Mouse (Mus musculus) forebrain, postnatal 0 days (tissue): ENCODE results near the gene Gm20379. TPM values are rescaled to one million over a fixed set of nuclear protein-coding genes. Genes with fewer than 3 reads are reported as not detected.

ENCODE experiments used
- ATAC-seq: fragments of 200-750 bp; cut with Nextera tagmentation; 2 replicates; pipeline ENCODE4 v1.8.0; 2017; ENCODE audit warnings: mild to moderate bottlenecking, moderate library complexity
- DNase-seq: peaks from one replicate; pipeline ENCODE4 v3.0.0-alpha.2; 2015
- H3K27ac ChIP-seq: fragments of 300-500 bp; sonication (generic); 2 replicates; pipeline ENCODE4 v1.5.1; 2014; ENCODE audit warnings: low read depth, mild to moderate bottlenecking, antibody characterized with exemption, low read length, moderate library complexity, mixed read lengths
- H3K27me3 ChIP-seq: fragments of 300-500 bp; sonication (generic); 2 replicates; pipeline ENCODE4 v1.6.1; 2014; ENCODE audit warnings: mild to moderate bottlenecking, low read length, mixed read lengths; ENCODE audit not compliant: insufficient read depth
- H3K36me3 ChIP-seq: fragments of 300-500 bp; sonication (generic); 2 replicates; pipeline ENCODE4 v1.6.1; 2014; ENCODE audit warnings: mild to moderate bottlenecking, moderate library complexity; ENCODE audit not compliant: insufficient read depth
- H3K4me1 ChIP-seq: fragments of 300-500 bp; sonication (generic); 2 replicates; pipeline ENCODE4 v1.6.1; 2014; ENCODE audit warnings: antibody characterized with exemption; ENCODE audit not compliant: insufficient read depth
- H3K4me2 ChIP-seq: fragments of 300-500 bp; sonication (generic); 2 replicates; pipeline ENCODE4 v1.6.1; 2014; ENCODE audit warnings: low read depth, mild to moderate bottlenecking, moderate library complexity
- H3K4me3 ChIP-seq: fragments of 300-500 bp; sonication (generic); 2 replicates; pipeline ENCODE4 v1.5.1; 2014; ENCODE audit warnings: low read depth, low read length, mixed read lengths
- H3K9ac ChIP-seq: fragments of 300-500 bp; sonication (generic); 2 replicates; pipeline ENCODE4 v1.6.1; 2014; ENCODE audit warnings: mild to moderate bottlenecking
- H3K9me3 ChIP-seq: fragments of 300-500 bp; sonication (generic); 2 replicates; pipeline ENCODE4 v1.6.1; 2016; ENCODE audit warnings: low read length
- CTCF ChIP-seq: sonication (generic); IDR thresholded peaks from 2 replicates; pipeline ENCODE4 v1.5.1; 2016; ENCODE audit warnings: antibody characterized with exemption, control low read depth, low read depth
- WGBS: fragments of 180-500 bp; shearing (Covaris S2); extraction: QIAGEN DNeasy Blood & Tissue Kit; methylation state at CpG from one replicate; pipeline ENCODE4 v1.1.7; 2014; 5-methylcytosine and 5-hydroxymethylcytosine counted together
- polyA plus RNA-seq: library from polyadenylated mRNA; unstranded; fragments of >200 nt; fragmentation: Nextera tagmentation; extraction: Ambion mirVana; gene quantifications from 2 replicates; pipeline ENCODE4 v1.2.1, GENCODE M21; 2015
- total RNA-seq: library from RNA; depleted of rRNA; stranded (reverse); fragments of >200 nt; gene quantifications from 2 replicates; pipeline ENCODE4 v1.2.3, GENCODE M21; 2014; rRNA removed

Gm20379 gene
- total RNA-seq (not detected in 2 replicates), polyA plus RNA-seq (0.25 TPM in 1 of 2 replicates, not detected in the other)

- Histone ChIP-seq H3K9ac (no peak within 1 kb of the TSS), H3K4me3 (no peak within 1 kb of the TSS), H3K4me1 (0 out of 2 replicates have a peak, but pooled peaks cover 4% of the 10 kb centered on the region), H3K36me3 (peaks cover 15% of the 10 kb centered on the region), H3K4me2 (no peak within 1 kb of the TSS), H3K27me3 (no peaks in the 10 kb centered on the region), H3K9me3 (no peaks in the 10 kb centered on the region), H3K27ac (no peak within 1 kb of the TSS)
- 96% methylated on average over 11 of the region's 11 CpGs for WGBS
- no peak for DNase-seq
- no peak for ATAC-seq
- TF ChIP-seq CTCF = no peak
Observed at GRCm38 (mm10) chr13:92305680-92306079, at the start of gene Gm20379. Gm20379 (plus strand) TSS chr13:92305980.

DNA sequence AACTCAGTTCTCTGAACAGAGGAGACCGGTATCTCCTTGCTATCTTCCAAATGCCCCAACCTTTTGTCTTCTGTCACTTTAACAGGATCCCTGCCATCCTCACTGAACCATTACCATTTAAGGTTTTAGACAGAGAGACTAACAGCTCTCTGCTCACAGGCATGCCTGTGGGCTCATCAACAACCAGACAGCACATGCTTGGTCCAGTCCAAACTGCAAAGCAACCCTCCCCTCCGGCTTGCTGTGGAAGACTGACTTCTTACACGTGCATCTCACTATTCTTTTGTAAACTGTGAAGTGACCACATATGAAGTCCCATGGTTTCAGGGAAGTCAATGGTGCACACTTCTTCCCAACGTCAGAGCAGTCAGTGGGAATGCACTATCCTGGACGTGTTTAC is 44.5 kb upstream of the Gm20379 start:
- TF ChIP-seq CTCF = no peak
- Histone ChIP-seq H3K27me3 (no peaks in the 10 kb centered on the region), H3K9me3 (no peaks in the 10 kb centered on the region), H3K9ac (no peak overlapping the region), H3K27ac (no peak overlapping the region), H3K4me1 (no peaks in the 10 kb centered on the region), H3K36me3 (no peaks in the 10 kb centered on the region), H3K4me3 (no peak overlapping the region), H3K4me2 (no peak overlapping the region)
- no peak for ATAC-seq
- no peak for DNase-seq
- 79% methylated on average over 5 of the region's 5 CpGs for WGBS

DNA sequence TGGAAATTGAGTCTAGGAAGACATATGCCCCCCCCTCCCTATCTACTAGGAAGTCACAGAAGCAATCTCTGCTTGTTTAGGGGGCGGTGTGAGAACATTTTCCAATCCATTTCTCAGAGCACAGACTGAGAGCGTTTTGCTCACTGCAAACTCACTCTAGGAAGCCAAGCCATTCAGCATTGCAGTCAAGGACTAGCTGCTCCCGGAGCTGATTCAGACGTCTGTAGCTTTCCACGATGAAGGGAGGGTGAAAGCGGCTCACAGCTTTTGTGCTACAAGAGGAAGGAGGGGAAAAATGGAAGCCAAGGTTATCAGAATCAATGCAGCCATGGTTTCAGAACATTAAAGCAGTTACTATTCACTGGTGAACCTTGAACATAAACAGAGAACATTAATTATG is 42.2 kb upstream of the Gm20379 start:
- Histone ChIP-seq H3K4me1 (no peaks in the 10 kb centered on the region), H3K4me3 (no peak overlapping the region), H3K27me3 (no peaks in the 10 kb centered on the region), H3K36me3 (no peaks in the 10 kb centered on the region), H3K27ac (no peak overlapping the region), H3K4me2 (no peak overlapping the region), H3K9ac (no peak overlapping the region), H3K9me3 (0 out of 2 replicates have a peak, but pooled peaks cover 4% of the 10 kb centered on the region)
- DNase-seq (no peak), ATAC-seq (no peak)
- TF ChIP-seq CTCF = no peak
- WGBS = 82% methylated on average over 6 of the region's 6 CpGs

DNA sequence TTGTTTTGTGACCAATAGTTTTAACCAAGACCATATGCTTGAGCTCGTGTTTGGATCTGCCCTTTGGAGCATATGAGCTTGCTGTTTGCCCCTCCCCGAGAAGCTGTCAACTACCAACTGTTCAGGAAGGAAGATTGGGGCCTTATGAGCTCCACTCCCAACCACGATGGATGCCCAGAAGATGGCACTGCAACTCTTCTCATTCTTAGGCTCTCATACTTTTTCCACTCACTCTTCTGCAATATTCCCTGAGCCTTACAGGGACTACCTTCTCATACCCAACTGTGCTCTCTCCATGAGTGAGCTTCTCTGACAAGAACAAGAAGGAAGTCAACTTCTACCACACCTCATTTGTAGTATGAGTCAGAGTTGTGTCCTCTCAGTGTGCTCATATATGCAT is 38.7 kb upstream of the Gm20379 start:
- 78% methylated on average over 3 of the region's 3 CpGs for WGBS
- no peak for ATAC-seq

GRCm38 (mm10) chr13:92274274-92275198 is 31.2 kb upstream of the Gm20379 start:
- no peak for ATAC-seq
- no peaks in the 10 kb centered on the region for H3K27me3 ChIP-seq
- H3K9ac ChIP-seq = no peak overlapping the region
- no peak overlapping the region for H3K27ac ChIP-seq
- TF ChIP-seq CTCF = no peak
- no peaks in the 10 kb centered on the region for H3K4me1 ChIP-seq
- no peaks in the 10 kb centered on the region for H3K9me3 ChIP-seq
- H3K36me3 ChIP-seq = no peaks in the 10 kb centered on the region
- 60% methylated on average over 14 of the region's 14 CpGs for WGBS
- no peak overlapping the region for H3K4me3 ChIP-seq
- no peak overlapping the region for H3K4me2 ChIP-seq
- peak; percentile 55 for DNase-seq

More for the DNA sequence above, 38.7 kb upstream of the Gm20379 start:
- Histone ChIP-seq H3K4me3 (no peak overlapping the region), H3K36me3 (no peaks in the 10 kb centered on the region), H3K27me3 (no peaks in the 10 kb centered on the region), H3K27ac (no peak overlapping the region), H3K9me3 (0 out of 2 replicates have a peak, but pooled peaks cover 4% of the 10 kb centered on the region), H3K9ac (no peak overlapping the region), H3K4me2 (no peak overlapping the region), H3K4me1 (no peaks in the 10 kb centered on the region)
- DNase-seq = no peak
- no peak for TF ChIP-seq CTCF

DNA sequence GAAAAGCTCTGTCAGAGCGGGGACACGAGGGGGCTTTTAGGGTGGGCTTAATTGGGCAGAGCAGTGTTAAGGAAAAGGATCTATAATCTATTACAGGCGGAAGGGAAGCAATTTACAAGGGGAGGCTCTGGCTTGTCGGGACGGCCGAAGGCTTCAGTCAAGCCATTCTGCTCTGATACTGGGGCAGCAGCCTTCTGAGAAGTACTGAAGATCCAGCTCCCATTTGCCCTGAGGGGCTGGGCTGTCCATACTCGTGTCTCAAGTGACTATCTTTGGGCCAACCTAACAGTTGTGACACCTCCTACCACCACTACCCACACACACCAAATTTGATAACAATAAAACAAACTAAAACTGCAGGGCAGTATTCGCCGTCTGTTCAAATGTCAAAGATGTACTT is 30.5 kb upstream of the Gm20379 start:
- H3K27me3 ChIP-seq = no peaks in the 10 kb centered on the region
- WGBS = 91% methylated on average over 9 of the region's 9 CpGs
- TF ChIP-seq CTCF = no peak

GRCm38 (mm10) chr13:92277027-92277426 is 28.8 kb upstream of the Gm20379 start:
- no peak for TF ChIP-seq CTCF
- DNase-seq (no peak), ATAC-seq (peak; percentile 66; the same call in 1 of the 2 replicates)
- H3K4me2 ChIP-seq = no peak overlapping the region
- no peak overlapping the region for H3K27ac ChIP-seq
- H3K4me1 ChIP-seq = no peaks in the 10 kb centered on the region
- no peak overlapping the region for H3K9ac ChIP-seq
- no peaks in the 10 kb centered on the region for H3K27me3 ChIP-seq
- 60% methylated on average over 2 of the region's 2 CpGs for WGBS
- no peak overlapping the region for H3K4me3 ChIP-seq
- no peaks in the 10 kb centered on the region for H3K36me3 ChIP-seq
- no peaks in the 10 kb centered on the region for H3K9me3 ChIP-seq

More for the DNA sequence above, 30.5 kb upstream of the Gm20379 start:
- no peak for ATAC-seq
- Histone ChIP-seq H3K4me1 (no peaks in the 10 kb centered on the region), H3K9me3 (no peaks in the 10 kb centered on the region), H3K27ac (no peak overlapping the region), H3K4me2 (no peak overlapping the region), H3K36me3 (no peaks in the 10 kb centered on the region), H3K4me3 (no peak overlapping the region), H3K9ac (no peak overlapping the region)
- no peak for DNase-seq
